Mouse (Mus musculus) heart, embryonic 10.5 days (tissue): ENCODE results near the gene Sel1l2. TPM values are rescaled to one million over a fixed set of nuclear protein-coding genes. Genes with fewer than 3 reads are reported as not detected.
"Not testable (repeated sequence)": the region's sequence is repeated elsewhere in the genome, so short reads cannot be mapped to it uniquely, and the experiment has no call there.

ENCODE experiments used
- DNase-seq: peaks from one replicate; pipeline ENCODE4 v3.0.0-alpha.2; 2017; ENCODE audit warnings: low spot score
- H3K27ac ChIP-seq: fragments of 300-500 bp; sonication (generic); 2 replicates; pipeline ENCODE4 v1.5.1; 2016; ENCODE audit warnings: mild to moderate bottlenecking
- H3K27me3 ChIP-seq: fragments of 300-500 bp; sonication (generic); 2 replicates; pipeline ENCODE4 v1.6.1; 2016; ENCODE audit warnings: mild to moderate bottlenecking; ENCODE audit not compliant: poor library complexity, insufficient read depth, severe bottlenecking
- H3K36me3 ChIP-seq: fragments of 300-500 bp; sonication (generic); 2 replicates; pipeline ENCODE4 v1.6.1; 2016; ENCODE audit warnings: mild to moderate bottlenecking, moderate library complexity
- H3K4me1 ChIP-seq: fragments of 300-500 bp; sonication (generic); 2 replicates; pipeline ENCODE4 v1.6.1; 2016; ENCODE audit warnings: mild to moderate bottlenecking
- H3K4me3 ChIP-seq: fragments of 300-500 bp; sonication (generic); 2 replicates; pipeline ENCODE4 v1.5.1; 2016; ENCODE audit warnings: mild to moderate bottlenecking, moderate library complexity
- H3K9me3 ChIP-seq: fragments of 300-500 bp; sonication (generic); 2 replicates; pipeline ENCODE4 v1.6.1; 2016; ENCODE audit warnings: mild to moderate bottlenecking, moderate library complexity
- WGBS: fragments of 180-500 bp; shearing (Covaris S2); methylation state at CpG from one replicate; pipeline ENCODE4 v1.1.7; 2016; 5-methylcytosine and 5-hydroxymethylcytosine counted together
- polyA plus RNA-seq: library from polyadenylated mRNA; unstranded; fragments of >200 nt; fragmentation: Nextera tagmentation; extraction: Ambion mirVana; gene quantifications from 2 replicates; pipeline ENCODE4 v1.2.1, GENCODE M21; 2016

The Sel1l2 gene
- polyA plus RNA-seq, 1 experiment from 2014 or later, result not detected

DNA sequence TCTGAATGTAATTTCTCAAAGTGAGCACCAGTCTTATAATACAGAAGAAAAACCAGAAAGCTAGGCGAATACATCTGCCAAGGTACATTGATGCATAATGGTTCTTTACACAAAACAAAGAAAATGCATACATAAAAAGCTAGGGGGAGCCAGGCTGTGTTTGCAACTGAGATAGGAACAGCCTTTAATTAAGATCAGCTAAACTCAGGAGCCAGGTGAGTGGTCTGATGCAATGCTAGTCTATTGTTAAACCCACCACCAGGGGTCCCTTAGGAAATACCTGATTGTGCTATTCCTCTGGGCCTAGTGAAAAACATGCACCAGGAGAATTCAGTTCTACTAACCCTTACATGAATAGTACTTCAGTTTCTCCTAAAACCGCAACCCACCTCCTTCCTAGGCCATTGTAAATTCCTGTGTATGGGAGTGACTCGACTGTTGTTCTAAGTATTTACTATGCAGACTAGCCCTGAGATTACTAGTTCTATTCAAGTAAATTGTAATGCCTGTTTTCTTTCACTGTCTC lies 203.8 kb downstream of the Sel1l2 start:
- WGBS, result 90% methylated on average over 3 of the region's 3 CpGs
- H3K4me3 ChIP-seq, H3K27ac ChIP-seq, H3K4me1 ChIP-seq, H3K27me3 ChIP-seq, H3K9me3 ChIP-seq, DNase-seq: not testable (repeated sequence)
- H3K36me3 ChIP-seq, result peaks cover 55% of the 10 kb centered on the region

Other genes with a start within 250 kb of the Sel1l2 start
- not detected in 2 replicates for gene Gm17374, start 237.7 kb downstream of the Sel1l2 start, polyA plus RNA-seq
- 19.4 and 23.5 TPM in 2 replicates for gene Esf1, start 219.1 kb downstream of the Sel1l2 start, polyA plus RNA-seq
- gene Ndufaf5, start 219.1 kb downstream of the Sel1l2 start, polyA plus RNA-seq, result 31.3 and 36.5 TPM in 2 replicates
- gene Macrod2, start 5.6 kb upstream of the Sel1l2 start, polyA plus RNA-seq, result 26.5 and 26.7 TPM in 2 replicates